Mouse (Mus musculus): ENCODE measurements at regions not wholly inside any gene's neighbourhood (a gene's known extent, or its start where the extent isn't known, plus 50 kb on each side); places are given as distances from the start of the nearest gene placed in this dataset.

GRCm38 (mm10) chr12:58901931-58902330 lies 109.9 kb downstream of the Sec23a start:
- H3K9ac ChIP-seq: no peak overlapping the region
- no peak for ATAC-seq
- H3K27me3 ChIP-seq (replicated peaks): no peaks in the 10 kb centered on the region
- H3K4me2 ChIP-seq: no peak overlapping the region
- no peaks in the 10 kb centered on the region for H3K36me3 ChIP-seq
- H3K4me1 ChIP-seq: peaks cover 4% of the 10 kb centered on the region; the same call in 1 of the 2 replicates
- no peaks in the 10 kb centered on the region for H3K9me3 ChIP-seq (replicated peaks)
- no peak overlapping the region for H3K4me3 ChIP-seq
- 49% methylated on average over 3 of the region's 3 CpGs for WGBS (ENCODE audit: insufficient replicate concordance)
- no peak overlapping the region for H3K27ac ChIP-seq

GRCm38 (mm10) chr12:58875808-58876207 lies 136.0 kb downstream of the Sec23a start:
- H3K4me1 ChIP-seq: no peaks in the 10 kb centered on the region
- H3K4me2 ChIP-seq: no peak overlapping the region
- ATAC-seq: no peak
- H3K9me3 ChIP-seq (replicated peaks): no peaks in the 10 kb centered on the region
- no peak overlapping the region for H3K9ac ChIP-seq
- H3K27me3 ChIP-seq (replicated peaks): no peaks in the 10 kb centered on the region
- no peak overlapping the region for H3K27ac ChIP-seq
- WGBS (ENCODE audit: insufficient replicate concordance): 57% methylated on average over 2 of the region's 2 CpGs
- H3K36me3 ChIP-seq: no peaks in the 10 kb centered on the region
- no peak overlapping the region for H3K4me3 ChIP-seq

- Histone ChIP-seq H3K4me2 (no peak overlapping the region), H3K4me3 (no peak overlapping the region), H3K9me3 (replicated peaks) (no peaks in the 10 kb centered on the region), H3K36me3 (no peaks in the 10 kb centered on the region), H3K9ac (no peak overlapping the region), H3K27ac (no peak overlapping the region), H3K27me3 (replicated peaks) (no peaks in the 10 kb centered on the region), H3K4me1 (no peaks in the 10 kb centered on the region)
- no peak for ATAC-seq
These were observed 139.4 kb downstream of the Sec23a start for GRCm38 (mm10) chr12:58872465-58872864.

GRCm38 (mm10) chr12:58856498-58856897 lies 155.3 kb downstream of the Sec23a start:
- H3K4me2 ChIP-seq: no peak overlapping the region
- no peaks in the 10 kb centered on the region for H3K9me3 ChIP-seq (replicated peaks)
- WGBS (ENCODE audit: insufficient replicate concordance): 39% methylated on average over 2 of the region's 2 CpGs
- no peaks in the 10 kb centered on the region for H3K36me3 ChIP-seq
- H3K9ac ChIP-seq: no peak overlapping the region
- H3K4me3 ChIP-seq: no peak overlapping the region
- no peak overlapping the region for H3K27ac ChIP-seq
- H3K4me1 ChIP-seq: no peaks in the 10 kb centered on the region
- no peak for ATAC-seq
- no peaks in the 10 kb centered on the region for H3K27me3 ChIP-seq (replicated peaks)

- H3K4me1 ChIP-seq: no peaks in the 10 kb centered on the region
- no peaks in the 10 kb centered on the region for H3K9me3 ChIP-seq (replicated peaks)
- no peak overlapping the region for H3K4me3 ChIP-seq
- WGBS (ENCODE audit: insufficient replicate concordance): 62% methylated on average over 6 of the region's 6 CpGs
- ATAC-seq: no peak
- no peaks in the 10 kb centered on the region for H3K36me3 ChIP-seq
- no peak overlapping the region for H3K4me2 ChIP-seq
- no peak overlapping the region for H3K27ac ChIP-seq
- H3K27me3 ChIP-seq (replicated peaks): no peaks in the 10 kb centered on the region
- no peak overlapping the region for H3K9ac ChIP-seq
These were observed 160.0 kb downstream of the Sec23a start for GRCm38 (mm10) chr12:58851677-58852385.

- H3K27me3 ChIP-seq (replicated peaks): no peaks in the 10 kb centered on the region
- no peak overlapping the region for H3K27ac ChIP-seq
- H3K9ac ChIP-seq: no peak overlapping the region
- H3K4me1 ChIP-seq: no peaks in the 10 kb centered on the region
- ATAC-seq: no peak
- no peak overlapping the region for H3K4me3 ChIP-seq
- H3K36me3 ChIP-seq: no peaks in the 10 kb centered on the region
- H3K9me3 ChIP-seq (replicated peaks): no peaks in the 10 kb centered on the region
- WGBS (ENCODE audit: insufficient replicate concordance): 45% methylated on average over 1 of the region's 1 CpGs
- H3K4me2 ChIP-seq: no peak overlapping the region
These were observed 182.2 kb downstream of the Sec23a start for GRCm38 (mm10) chr12:58829656-58830055.

- Histone ChIP-seq H3K9ac (no peak overlapping the region), H3K9me3 (replicated peaks) (no peaks in the 10 kb centered on the region), H3K36me3 (no peaks in the 10 kb centered on the region), H3K4me2 (no peak overlapping the region), H3K4me3 (no peak overlapping the region), H3K27ac (no peak overlapping the region), H3K27me3 (replicated peaks) (no peaks in the 10 kb centered on the region), H3K4me1 (no peaks in the 10 kb centered on the region; the same call in 1 of the 2 replicates)
- ATAC-seq: no peak
These were observed 184.0 kb downstream of the Sec23a start for GRCm38 (mm10) chr12:58827864-58828263.

GRCm38 (mm10) chr12:58825139-58825921 lies 186.5 kb downstream of the Sec23a start:
- 70% methylated on average over 5 of the region's 7 CpGs for WGBS (ENCODE audit: insufficient replicate concordance)

GRCm38 (mm10) chr12:58822971-58823370 lies 188.8 kb downstream of the Sec23a start:
- no peaks in the 10 kb centered on the region for H3K27me3 ChIP-seq (replicated peaks)
- H3K4me3 ChIP-seq: no peak overlapping the region
- H3K9ac ChIP-seq: no peak overlapping the region
- H3K27ac ChIP-seq: no peak overlapping the region
- no peak overlapping the region for H3K4me2 ChIP-seq
- 11% methylated on average over 3 of the region's 3 CpGs for WGBS (ENCODE audit: insufficient replicate concordance)
- H3K4me1 ChIP-seq: no peaks in the 10 kb centered on the region; the same call in 1 of the 2 replicates
- H3K9me3 ChIP-seq (replicated peaks): no peaks in the 10 kb centered on the region
- no peaks in the 10 kb centered on the region for H3K36me3 ChIP-seq
- ATAC-seq: peak; percentile 79

More at GRCm38 (mm10) chr12:58825139-58825921, 186.5 kb downstream of the Sec23a start:
- no peak for ATAC-seq
- H3K36me3 ChIP-seq: no peaks in the 10 kb centered on the region
- no peak overlapping the region for H3K4me3 ChIP-seq
- no peaks in the 10 kb centered on the region for H3K9me3 ChIP-seq (replicated peaks)
- H3K4me1 ChIP-seq: no peaks in the 10 kb centered on the region; the same call in 1 of the 2 replicates
- no peak overlapping the region for H3K4me2 ChIP-seq
- no peak overlapping the region for H3K9ac ChIP-seq
- no peak overlapping the region for H3K27ac ChIP-seq
- no peaks in the 10 kb centered on the region for H3K27me3 ChIP-seq (replicated peaks)

GRCm38 (mm10) chr12:58804068-58804467 lies 207.7 kb downstream of the Sec23a start:
- ATAC-seq: no peak
- H3K27me3 ChIP-seq (replicated peaks): no peaks in the 10 kb centered on the region
- 58% methylated on average over 6 of the region's 6 CpGs for WGBS (ENCODE audit: insufficient replicate concordance)
- H3K9me3 ChIP-seq (replicated peaks): no peaks in the 10 kb centered on the region
- H3K36me3 ChIP-seq: no peaks in the 10 kb centered on the region
- H3K27ac ChIP-seq: no peak overlapping the region
- no peak overlapping the region for H3K9ac ChIP-seq
- no peak overlapping the region for H3K4me2 ChIP-seq
- H3K4me3 ChIP-seq: no peak overlapping the region
- no peaks in the 10 kb centered on the region for H3K4me1 ChIP-seq

- H3K36me3 ChIP-seq: no peaks in the 10 kb centered on the region
- no peaks in the 10 kb centered on the region for H3K4me1 ChIP-seq
- no peak overlapping the region for H3K4me3 ChIP-seq
- no peak for ATAC-seq
- no peak overlapping the region for H3K4me2 ChIP-seq
- no peak overlapping the region for H3K27ac ChIP-seq
- no peaks in the 10 kb centered on the region for H3K27me3 ChIP-seq (replicated peaks)
- WGBS (ENCODE audit: insufficient replicate concordance): 25% methylated on average over 4 of the region's 4 CpGs
- H3K9ac ChIP-seq: no peak overlapping the region
- no peaks in the 10 kb centered on the region for H3K9me3 ChIP-seq (replicated peaks)
These were observed 209.4 kb downstream of the Sec23a start for GRCm38 (mm10) chr12:58802410-58802809.

Measured in liver, embryonic 12.5 days (tissue).